Mouse (Mus musculus) embryo, embryonic 10.5 days (tissue): Measurements from ENCODE around the gene Krt25.

Source experiments
- DNase-seq: peaks from one replicate; pipeline ENCODE4 v3.0.0-alpha.2; 2015; ENCODE audit warnings: low spot score

Krt25 gene

DNA sequence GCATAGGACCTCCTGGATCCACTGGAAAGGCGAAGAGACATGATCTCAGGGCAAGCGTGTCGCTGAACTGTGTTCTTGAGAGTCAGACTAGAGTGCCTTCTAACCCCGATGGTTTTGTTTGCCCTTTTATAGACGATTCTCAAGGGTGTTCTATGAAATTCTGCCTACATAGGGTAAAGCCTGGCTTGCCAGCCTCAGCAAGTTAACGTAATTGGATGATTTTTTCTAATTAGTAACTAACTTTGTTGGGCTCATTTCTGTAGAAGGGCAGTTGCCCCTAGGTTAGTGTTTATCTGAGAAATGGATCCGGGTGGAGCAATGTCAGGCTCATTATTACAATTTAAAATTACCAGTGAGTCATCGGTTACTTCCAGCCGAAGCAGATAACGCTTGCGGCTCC lies at the start of gene Krt25:
Krt25 (minus strand) TSS at position 101 of the 400 bp plus-strand sequence.
- DNase-seq = no peak

DNA sequence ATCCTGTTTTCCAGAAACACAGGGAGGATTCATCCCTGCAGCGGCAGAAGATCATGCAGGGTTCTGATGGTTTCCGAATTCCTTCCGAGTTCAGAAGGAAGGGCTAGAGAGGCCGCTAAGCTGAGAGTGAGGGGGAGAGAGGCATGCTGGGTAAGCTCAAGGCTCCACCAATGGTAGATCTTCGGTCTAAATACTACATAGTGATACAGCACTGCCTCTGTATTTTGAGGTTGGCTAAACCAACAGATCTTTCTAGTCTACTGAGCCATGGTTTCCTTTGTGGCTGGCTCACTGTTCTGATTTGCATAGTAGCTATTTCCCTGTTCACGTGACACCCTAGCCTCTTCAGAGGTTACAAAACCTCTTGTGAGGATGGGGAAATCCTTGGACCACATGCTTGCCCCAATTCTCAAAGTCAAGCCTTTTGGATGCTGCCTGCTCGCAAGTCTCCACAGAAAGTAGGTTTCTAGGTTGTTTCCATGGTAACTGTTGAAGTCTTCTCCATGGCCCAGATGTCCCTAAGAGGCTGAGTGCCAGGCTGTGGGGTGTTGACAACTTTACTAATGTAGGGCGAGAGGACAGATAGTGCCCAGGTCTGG lies 47.2 kb upstream of the Krt25 start:
- DNase-seq = no peak

DNA sequence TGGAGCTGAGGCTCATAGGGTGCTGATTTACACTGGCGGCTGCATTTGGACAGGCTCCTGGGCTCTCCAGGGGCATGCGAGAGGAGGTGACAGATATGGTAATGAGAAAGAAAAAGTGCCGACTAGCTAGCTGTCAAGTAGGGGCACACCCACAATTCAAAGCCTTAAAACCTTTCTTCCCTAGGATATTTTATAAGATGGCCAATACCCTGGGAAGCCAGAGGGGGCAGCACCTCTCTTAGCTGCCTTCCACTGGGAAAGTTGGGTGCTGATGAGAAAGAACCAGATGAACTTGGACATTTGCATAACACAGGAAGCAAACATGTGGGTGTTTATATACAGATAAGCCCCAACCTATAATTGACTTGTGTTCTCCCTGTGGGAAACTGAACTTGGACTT lies 46.5 kb upstream of the Krt25 start:
- peak; percentile 53 for DNase-seq

DNA sequence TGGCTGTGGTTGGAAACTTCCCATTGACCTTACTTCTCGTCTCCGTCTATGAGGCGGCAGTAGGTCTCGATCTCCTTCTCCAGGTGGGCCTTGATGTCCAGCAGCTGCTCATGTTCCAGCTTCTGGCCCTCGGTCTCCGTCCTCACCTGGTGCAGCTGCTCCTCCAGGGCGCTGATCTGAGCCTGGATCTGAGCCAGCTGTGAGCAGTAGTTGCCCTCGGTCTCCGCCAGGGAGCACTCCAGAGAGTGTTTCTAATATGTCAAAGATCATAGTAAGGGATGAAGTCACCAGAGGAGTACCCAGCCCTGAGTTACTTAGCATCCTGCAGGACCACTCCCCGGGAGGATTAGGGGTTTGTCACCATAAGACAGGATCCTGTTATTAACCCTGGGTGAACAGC lies 44.0 kb upstream of the Krt25 start:
- no peak for DNase-seq

DNA sequence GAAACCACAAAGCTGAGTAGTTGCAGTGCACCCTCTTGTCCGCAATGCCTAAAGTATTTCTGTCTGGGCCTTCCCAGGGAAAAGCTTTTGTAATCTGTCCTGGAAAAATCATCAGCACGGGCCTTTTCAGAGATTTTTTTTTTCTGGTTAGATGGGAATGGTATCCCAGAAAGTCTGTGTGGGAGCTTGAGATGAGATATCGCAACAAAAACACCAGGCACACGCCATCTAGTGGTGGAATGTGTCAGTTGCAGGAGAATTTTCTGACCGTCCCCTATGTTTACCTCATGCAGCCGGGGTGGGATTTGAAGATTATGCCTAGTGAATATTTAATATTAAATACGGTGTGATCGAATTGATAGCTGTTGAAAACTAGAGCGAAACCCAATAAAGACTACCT lies 41.7 kb upstream of the Krt25 start:
- peak; percentile 80 for DNase-seq

DNA sequence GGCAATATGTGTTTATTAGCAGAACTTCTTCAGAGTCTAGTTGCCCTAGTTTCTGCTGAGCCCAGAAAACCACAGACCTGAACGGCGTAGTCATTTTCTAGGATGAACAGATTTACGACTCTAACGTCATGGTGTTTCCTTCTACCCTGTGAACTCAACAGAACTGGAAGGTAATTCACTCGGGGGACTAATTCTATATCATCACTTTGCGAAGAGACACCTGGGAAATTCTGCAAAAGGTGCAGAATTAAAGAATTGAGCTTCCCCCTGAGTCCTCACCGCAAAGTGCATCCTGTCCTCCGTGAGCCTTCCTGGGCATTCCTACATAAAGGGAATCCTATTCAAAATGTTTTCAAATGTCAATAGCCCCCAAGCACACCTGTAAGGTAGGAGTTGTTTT lies 38.7 kb upstream of the Krt25 start:
- no peak for DNase-seq

DNA sequence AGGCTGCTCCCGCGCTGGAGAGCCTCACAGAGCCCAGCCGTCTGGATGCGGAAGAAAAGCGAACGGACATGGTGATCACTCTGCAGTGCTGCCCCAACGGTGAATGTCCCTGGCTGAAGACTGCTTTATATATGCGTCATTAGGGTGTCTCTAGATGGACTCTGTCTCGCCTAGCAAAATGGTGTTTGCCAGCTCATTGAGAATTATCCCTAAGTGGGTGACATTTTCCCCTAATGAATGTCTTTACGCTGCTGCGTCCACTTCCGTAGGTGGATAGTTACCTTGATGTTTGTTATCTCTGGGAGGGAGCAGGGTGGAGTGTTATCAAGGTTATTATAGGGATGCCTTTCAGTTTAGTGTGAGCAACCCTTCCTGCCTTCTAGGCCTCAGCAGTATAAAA lies 28.3 kb upstream of the Krt25 start, which contains the start of gene Krt27:
Krt27 (minus strand) TSS at position 101 of the 400 bp plus-strand sequence.
- DNase-seq = no peak

DNA sequence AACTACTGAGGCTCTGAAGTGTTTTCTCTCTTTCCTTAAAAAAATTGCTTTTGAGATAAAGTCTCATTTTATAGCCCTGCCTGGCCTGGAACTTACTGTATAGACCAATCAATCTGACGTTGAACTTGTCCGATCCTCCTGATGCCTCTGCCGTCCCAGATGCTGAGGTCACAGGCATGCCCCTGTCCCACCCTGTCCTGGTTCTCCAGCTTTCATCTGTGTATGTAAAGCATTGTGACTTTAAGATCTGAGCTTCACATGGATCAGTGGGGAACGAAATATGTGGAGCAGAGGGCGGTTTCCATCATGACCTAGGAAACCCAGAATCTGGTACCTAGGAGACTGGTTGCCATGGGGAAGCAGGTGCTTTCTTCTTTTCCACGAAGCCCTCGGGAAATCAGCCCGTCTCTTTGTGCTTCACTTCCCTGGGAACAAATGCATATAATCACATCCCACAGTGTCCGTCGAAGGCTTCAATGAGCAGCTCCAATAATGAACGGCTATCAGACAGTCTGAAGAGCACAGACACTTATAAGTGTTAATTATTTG lies 16.6 kb upstream of the Krt25 start:
- peak; percentile 37 for DNase-seq

DNA sequence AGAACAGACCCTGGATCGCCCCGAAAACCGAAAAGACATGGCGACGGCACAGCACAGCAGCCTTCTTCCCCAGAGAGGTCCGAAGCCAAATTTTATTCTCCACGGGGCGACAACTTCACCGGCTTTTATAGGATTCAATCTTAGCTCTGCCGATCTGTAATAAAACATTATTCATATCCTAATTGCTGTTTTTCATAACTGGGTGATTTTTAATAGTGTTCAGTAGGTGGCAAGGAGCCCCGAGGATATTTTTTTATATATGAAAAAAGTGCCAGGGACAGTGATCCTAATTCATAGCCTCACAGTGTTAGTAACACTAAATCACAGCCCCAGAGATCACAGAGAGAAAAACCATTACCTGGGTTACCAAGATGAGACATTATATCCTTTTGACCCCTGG lies 15.1 kb upstream of the Krt25 start, which contains the start of gene Krt26:
Krt26 (minus strand) TSS at position 101 of the 400 bp plus-strand sequence.
- DNase-seq = no peak

DNA sequence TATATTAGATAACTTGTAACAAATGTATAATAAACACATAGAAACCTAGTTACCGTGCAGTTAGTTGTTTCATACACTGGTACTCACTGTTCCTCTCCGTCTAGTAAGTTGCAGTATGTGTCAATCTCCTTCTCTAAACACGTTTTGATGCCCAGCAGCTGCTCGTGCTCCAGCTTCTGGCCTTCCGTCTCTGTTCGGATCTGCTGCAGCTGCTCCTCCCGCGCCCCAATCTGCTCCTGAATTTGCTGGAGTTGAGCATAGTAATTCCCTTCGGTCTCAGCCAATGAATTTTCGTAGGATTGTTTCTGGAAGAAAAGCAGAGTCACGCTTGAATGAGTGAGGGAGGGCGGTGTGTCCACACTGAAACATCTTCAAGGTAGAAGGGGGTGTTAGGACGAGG lies 10.7 kb upstream of the Krt25 start:
- DNase-seq = no peak

DNA sequence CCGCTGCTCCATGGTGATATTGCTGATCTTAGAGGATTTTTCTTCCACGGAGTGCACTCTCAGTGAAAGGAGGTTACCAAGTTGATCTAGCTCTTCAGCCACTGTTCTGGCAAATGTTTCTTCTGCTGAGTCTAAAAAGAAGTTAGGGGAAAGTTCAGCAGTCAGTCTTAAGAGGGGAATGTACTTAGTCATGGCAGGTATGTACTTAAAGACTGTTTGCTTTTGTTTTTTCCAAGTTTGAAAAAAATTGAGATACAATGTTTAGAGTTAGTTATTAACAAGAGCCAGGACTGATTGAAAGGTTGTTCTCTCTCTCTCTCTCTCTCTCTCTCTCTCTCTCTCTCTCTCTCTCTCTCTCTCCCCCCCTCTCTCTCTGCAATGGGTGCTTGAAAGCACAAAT lies 6.9 kb upstream of the Krt25 start:
- DNase-seq = no peak

DNA sequence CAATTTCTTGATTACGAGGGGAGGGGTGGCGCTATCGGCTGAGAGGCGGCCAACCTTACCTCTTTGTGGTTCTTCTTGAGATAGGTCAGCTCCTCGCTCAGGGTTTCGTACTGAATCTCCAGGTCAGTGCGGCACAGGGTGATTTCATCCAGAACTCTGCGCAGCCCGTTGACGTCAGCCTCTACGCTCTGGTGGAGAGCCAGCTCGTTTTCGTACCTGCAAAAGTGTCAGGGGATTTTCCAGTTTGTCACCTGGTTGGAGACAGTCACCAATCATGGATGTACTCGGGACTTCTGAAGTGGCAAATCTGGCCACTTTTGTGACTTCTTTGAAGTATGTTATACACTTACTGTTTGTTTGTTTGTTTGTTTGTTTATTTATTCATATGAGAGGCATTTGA lies 1.7 kb downstream of the Krt25 start:
- DNase-seq = no peak

DNA sequence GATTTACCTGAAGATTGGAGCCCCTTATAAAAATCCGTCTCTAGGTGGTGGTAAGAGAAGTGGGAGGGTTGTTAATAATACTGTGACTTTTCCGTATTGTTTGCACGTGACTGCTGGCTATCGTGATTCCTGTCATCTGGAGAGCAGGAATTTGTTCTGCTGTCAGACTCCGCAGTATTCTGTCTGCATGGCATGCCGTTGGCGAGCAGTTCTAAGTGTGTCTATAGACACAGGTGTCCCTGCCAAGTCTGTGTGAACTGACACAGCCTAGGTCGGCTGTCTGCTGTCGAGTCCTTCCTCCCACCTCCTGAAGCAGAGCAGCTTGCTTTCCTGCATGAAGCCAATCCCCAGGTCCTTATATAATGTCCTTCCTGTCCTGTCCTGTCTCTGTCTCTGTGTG lies 3.6 kb downstream of the Krt25 start:
- no peak for DNase-seq

DNA sequence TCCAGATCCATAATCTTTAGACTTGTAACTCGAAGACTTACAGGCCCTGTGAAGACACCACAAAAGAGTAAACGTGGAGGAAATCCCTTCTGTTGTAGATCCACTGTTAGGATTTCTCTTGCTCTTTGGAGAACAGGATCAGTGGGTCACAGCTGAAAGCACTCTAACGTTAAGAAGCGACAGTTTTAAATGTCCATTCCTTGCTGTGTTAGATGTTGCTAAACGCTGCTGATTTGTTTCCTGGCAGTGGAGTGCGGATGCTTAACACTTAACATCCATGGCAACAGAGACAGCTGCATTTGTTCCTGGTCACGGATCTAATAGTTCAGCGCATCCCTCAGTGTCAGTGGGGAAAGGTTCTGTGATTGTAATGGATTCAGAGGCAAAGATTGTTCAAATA lies 6.2 kb downstream of the Krt25 start:
- no peak for DNase-seq

DNA sequence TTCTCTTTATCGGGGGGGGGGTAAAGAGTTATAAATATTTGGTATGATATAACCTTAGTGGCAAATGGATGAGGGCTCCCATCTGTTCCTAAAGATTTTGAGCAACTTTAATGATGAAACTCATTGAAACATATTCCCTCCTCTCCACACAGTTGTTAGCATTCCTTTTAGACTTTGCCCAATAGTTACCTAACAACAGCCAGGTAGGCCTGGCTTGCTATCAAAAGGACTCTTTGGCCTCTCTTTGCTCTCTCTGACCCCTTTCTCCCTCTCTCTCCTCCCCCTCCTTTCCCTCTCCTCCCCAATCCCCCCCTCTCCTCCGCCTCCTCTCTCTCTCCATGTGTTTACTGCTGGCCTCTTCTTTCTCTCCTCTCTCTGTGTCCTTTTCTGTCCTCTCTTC lies 8.2 kb downstream of the Krt25 start:
- no peak for DNase-seq

DNA sequence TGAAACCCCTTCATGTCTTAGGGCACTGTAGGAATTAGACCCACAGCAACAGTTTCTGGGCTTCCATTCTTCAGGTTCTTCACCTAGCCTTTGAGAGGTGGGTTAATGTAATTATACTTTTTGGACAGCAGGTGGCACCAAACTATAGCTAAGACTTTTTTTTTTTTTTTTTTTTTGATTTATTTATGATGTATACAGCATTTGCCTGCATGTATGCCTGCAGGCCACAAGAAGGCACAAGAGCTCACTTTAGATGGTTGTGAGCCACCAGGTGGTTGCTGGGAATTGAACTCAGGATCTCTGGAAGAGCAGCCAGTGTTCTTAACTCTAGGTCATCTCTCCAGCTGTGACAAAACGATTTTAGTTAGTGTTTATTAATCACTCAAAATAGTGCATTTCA lies 11.9 kb downstream of the Krt25 start:
- DNase-seq = peak; percentile 69

DNA sequence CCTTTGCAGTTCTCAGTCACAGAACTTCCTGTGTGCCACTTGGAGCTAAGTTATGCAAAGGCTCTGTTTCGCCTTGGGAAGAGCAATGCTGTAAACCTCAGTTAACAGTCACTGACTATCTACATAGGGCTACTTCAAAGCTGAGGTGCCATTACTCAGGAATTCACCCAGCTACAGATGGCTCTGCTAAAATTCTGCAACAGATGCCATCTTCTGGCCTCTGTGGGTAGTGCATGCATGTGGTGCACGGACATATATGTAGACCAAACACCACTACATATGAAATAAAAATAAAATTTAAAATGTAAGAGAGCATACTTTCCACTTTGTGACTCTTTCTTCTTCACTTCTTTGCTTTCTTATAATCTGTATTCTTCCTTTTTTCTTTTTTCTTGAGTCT lies 15.2 kb downstream of the Krt25 start:
- peak; percentile 82 for DNase-seq

DNA sequence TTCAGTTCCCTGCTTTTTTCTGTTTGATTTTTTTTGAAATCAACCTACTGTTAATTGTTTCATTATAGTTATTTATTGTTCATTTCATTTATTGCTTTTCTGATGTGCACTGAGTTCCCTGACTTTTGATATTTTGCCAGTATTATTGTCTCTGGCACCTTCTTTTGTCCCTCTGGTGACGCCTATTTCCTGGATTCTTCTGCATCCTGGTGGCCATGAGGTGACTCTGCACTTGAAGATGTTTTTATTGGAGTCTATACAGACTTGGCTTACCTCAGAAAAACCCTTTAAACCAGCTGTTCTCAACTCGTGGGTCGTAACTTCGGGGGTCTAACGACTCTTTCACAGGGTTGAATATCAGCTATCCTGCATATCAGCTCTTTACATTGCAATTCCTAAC lies 27.7 kb downstream of the Krt25 start:
- no peak for DNase-seq

DNA sequence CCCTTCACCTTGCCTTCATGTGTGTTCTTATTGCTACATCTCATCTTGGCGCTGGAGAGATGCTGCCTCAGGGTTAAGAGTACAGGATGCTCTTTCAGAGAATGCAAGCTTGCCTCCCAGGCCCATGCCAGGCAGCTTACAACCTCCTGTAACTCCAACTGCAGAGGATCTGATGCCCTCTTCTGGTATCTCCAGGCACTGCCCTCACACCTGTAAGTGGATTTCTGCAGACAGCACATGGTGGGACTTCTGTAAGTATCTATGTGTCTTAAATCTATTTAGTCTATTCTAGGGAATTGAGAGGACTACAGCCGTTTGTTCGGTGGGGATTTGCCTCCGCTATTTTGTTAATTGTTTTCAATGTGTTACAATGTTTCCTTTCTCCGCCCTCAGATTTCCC lies 29.9 kb downstream of the Krt25 start:
- peak; percentile 61 for DNase-seq

DNA sequence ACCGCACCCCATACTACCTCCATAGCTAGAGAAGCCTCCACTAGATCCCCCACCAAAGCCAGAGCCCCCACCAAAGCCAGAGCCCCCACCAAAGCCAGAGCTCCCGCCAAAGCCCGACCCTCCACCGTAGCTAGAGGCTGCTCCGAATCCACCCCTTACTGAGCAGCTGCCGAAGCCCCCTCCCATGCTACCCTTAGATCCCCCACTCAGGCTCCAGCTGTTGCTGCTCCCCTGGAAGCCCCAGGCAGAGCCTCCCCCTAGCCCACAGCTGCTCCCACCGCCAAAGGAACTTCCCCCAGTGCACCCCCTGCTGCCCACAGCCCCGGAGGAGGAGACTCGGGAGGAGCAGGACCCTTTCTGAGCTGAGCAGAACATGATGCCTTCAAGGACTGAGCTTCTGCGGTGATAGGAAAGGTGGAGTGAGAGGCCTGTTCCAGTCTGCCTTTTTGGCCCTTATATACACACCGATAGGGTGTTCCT lies 37.9 kb downstream of the Krt25 start, which contains the start of gene Krt24:
Krt24 (minus strand) TSS at position 430 of the 480 bp plus-strand sequence.
- no peak for DNase-seq

DNA sequence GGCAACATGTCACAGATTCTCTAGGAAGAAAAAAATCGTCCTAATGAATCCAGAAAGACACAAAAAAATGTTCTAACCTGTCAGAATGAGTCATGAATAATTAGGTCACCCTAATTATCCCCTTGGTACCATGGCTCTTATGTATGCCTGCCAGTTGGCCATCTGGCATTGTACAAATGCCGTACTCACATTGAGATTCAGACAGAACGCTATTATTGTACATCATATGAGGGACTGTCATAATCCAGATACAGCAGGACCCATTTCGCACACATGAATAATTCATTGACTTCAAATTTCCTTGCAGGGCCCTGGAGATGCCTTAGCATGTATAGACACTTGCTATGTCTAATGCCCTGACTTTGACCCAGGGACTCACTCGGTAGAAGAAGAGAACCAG lies 38.7 kb downstream of the Krt25 start:
- no peak for DNase-seq

DNA sequence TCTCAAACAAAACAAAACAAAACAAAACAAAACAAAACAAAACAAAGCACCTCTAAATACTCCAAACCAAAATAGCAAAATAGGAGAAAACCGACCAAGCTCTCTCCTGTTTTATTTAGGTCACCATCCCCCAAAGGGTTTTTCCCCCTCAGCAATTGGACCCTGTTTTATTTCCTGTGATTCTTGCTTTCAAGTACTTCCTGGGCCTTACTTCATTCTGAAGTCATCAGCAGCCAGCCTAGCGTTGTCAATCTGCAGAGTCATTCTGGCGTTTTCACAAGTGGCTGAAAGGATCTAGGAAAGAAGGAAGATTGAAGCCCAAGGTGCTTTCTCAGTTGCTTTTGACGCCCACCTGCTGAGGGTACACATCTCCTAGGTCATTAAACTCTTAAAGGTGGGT lies 39.4 kb downstream of the Krt25 start:
- no peak for DNase-seq

DNA sequence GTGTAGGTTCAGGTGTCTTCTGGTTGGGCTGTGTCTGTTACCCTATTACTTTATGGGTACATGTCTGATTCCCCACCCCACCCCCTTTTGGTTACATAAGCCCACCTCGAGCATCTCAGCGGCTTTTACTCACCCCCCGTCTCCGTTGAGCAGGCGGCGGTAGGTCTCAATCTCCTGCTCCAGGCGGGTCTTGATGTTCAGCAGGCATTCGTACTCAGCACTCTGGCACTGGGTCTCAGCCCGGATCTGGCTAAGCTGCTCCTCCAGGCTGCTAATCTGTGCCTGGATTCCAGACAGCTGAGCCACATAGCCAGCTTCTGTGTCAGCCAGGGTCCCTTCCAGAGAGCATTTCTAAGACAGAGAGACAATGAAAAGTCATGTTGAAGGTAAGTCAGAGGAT lies 41.6 kb downstream of the Krt25 start:
- DNase-seq = no peak

DNA sequence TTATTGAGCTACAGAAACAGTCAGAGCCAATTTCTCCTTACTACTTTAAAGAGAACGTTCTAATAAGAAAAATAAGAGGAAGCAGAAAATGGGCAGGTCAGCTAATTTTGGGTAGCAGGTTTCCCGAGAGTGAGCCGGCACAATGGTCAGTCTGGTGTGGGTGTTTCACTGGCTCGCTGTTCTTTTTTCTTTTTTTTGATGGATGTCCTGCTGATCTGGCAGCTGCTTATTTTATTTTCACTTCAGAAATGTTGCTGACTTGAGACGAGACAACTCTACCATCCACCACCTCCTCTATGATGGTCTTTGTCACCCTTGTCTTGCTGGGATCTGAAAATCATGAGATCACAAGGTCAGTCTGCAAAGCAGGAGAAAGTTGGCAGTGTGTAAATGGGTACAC lies 42.8 kb downstream of the Krt25 start:
- no peak for DNase-seq
